Mouse (Mus musculus) forebrain, postnatal 0 days (tissue): ENCODE results near the gene Pex26. TPM values are rescaled to one million over a fixed set of nuclear protein-coding genes. Genes with fewer than 3 reads are reported as not detected.

Experiments
- ATAC-seq: fragments of 200-750 bp; cut with Nextera tagmentation; 2 replicates; pipeline ENCODE4 v1.8.0; 2017; ENCODE audit warnings: mild to moderate bottlenecking, moderate library complexity
- DNase-seq: peaks from one replicate; pipeline ENCODE4 v3.0.0-alpha.2; 2015
- H3K27ac ChIP-seq: fragments of 300-500 bp; sonication (generic); 2 replicates; pipeline ENCODE4 v1.5.1; 2014; ENCODE audit warnings: low read depth, mild to moderate bottlenecking, antibody characterized with exemption, low read length, moderate library complexity, mixed read lengths
- H3K27me3 ChIP-seq: fragments of 300-500 bp; sonication (generic); 2 replicates; pipeline ENCODE4 v1.6.1; 2014; ENCODE audit warnings: mild to moderate bottlenecking, low read length, mixed read lengths; ENCODE audit not compliant: insufficient read depth
- H3K36me3 ChIP-seq: fragments of 300-500 bp; sonication (generic); 2 replicates; pipeline ENCODE4 v1.6.1; 2014; ENCODE audit warnings: mild to moderate bottlenecking, moderate library complexity; ENCODE audit not compliant: insufficient read depth
- H3K4me1 ChIP-seq: fragments of 300-500 bp; sonication (generic); 2 replicates; pipeline ENCODE4 v1.6.1; 2014; ENCODE audit warnings: antibody characterized with exemption; ENCODE audit not compliant: insufficient read depth
- H3K4me2 ChIP-seq: fragments of 300-500 bp; sonication (generic); 2 replicates; pipeline ENCODE4 v1.6.1; 2014; ENCODE audit warnings: low read depth, mild to moderate bottlenecking, moderate library complexity
- H3K4me3 ChIP-seq: fragments of 300-500 bp; sonication (generic); 2 replicates; pipeline ENCODE4 v1.5.1; 2014; ENCODE audit warnings: low read depth, low read length, mixed read lengths
- H3K9ac ChIP-seq: fragments of 300-500 bp; sonication (generic); 2 replicates; pipeline ENCODE4 v1.6.1; 2014; ENCODE audit warnings: mild to moderate bottlenecking
- H3K9me3 ChIP-seq: fragments of 300-500 bp; sonication (generic); 2 replicates; pipeline ENCODE4 v1.6.1; 2016; ENCODE audit warnings: low read length
- CTCF ChIP-seq: sonication (generic); IDR thresholded peaks from 2 replicates; pipeline ENCODE4 v1.5.1; 2016; ENCODE audit warnings: antibody characterized with exemption, control low read depth, low read depth
- WGBS: fragments of 180-500 bp; shearing (Covaris S2); extraction: QIAGEN DNeasy Blood & Tissue Kit; methylation state at CpG from one replicate; pipeline ENCODE4 v1.1.7; 2014; 5-methylcytosine and 5-hydroxymethylcytosine counted together
- polyA plus RNA-seq: library from polyadenylated mRNA; unstranded; fragments of >200 nt; fragmentation: Nextera tagmentation; extraction: Ambion mirVana; gene quantifications from 2 replicates; pipeline ENCODE4 v1.2.1, GENCODE M21; 2015
- total RNA-seq: library from RNA; depleted of rRNA; stranded (reverse); fragments of >200 nt; gene quantifications from 2 replicates; pipeline ENCODE4 v1.2.3, GENCODE M21; 2014

Gene Pex26
- total and polyA plus RNA-seq, 2 experiments from 2014 or later: 12.3 to 31.0 TPM

- 55% methylated on average over 6 of the region's 6 CpGs for WGBS
- no peaks in the 10 kb centered on the region for H3K36me3 ChIP-seq
- no peak overlapping the region for H3K27ac ChIP-seq
- DNase-seq: no peak
- no peak overlapping the region for H3K4me2 ChIP-seq
- no peak for ATAC-seq
- H3K9me3 ChIP-seq: no peaks in the 10 kb centered on the region
- TF ChIP-seq CTCF: no peak
- no peaks in the 10 kb centered on the region for H3K4me1 ChIP-seq
- no peak overlapping the region for H3K4me3 ChIP-seq
- no peak overlapping the region for H3K9ac ChIP-seq
- H3K27me3 ChIP-seq: no peaks in the 10 kb centered on the region
Measured at GRCm38 (mm10) chr6:121151732-121152131, 31.7 kb upstream of the Pex26 start.

- Histone ChIP-seq H3K9me3 (no peaks in the 10 kb centered on the region), H3K4me3 (no peak overlapping the region), H3K9ac (no peak overlapping the region), H3K27me3 (no peaks in the 10 kb centered on the region), H3K4me1 (no peaks in the 10 kb centered on the region), H3K4me2 (no peak overlapping the region), H3K27ac (no peak overlapping the region), H3K36me3 (no peaks in the 10 kb centered on the region)
- 84% methylated on average over 8 of the region's 8 CpGs for WGBS
- no peak for DNase-seq
- TF ChIP-seq CTCF: no peak
- no peak for ATAC-seq
Measured at GRCm38 (mm10) chr6:121153177-121153576, 30.3 kb upstream of the Pex26 start.

GRCm38 (mm10) chr6:121154451-121155300 is 28.8 kb upstream of the Pex26 start:
- peak; percentile 78 for DNase-seq
- peak overlapping the region; percentile 68 for H3K27ac ChIP-seq
- H3K27me3 ChIP-seq: no peaks in the 10 kb centered on the region
- H3K36me3 ChIP-seq: no peaks in the 10 kb centered on the region
- no peak overlapping the region for H3K4me3 ChIP-seq
- no peaks in the 10 kb centered on the region for H3K4me1 ChIP-seq
- no peak for TF ChIP-seq CTCF
- H3K4me2 ChIP-seq: no peak overlapping the region
- 68% methylated on average over 16 of the region's 16 CpGs for WGBS
- no peaks in the 10 kb centered on the region for H3K9me3 ChIP-seq
- peak; percentile 81 for ATAC-seq
- H3K9ac ChIP-seq: no peak overlapping the region

- TF ChIP-seq CTCF: no peak
- Histone ChIP-seq H3K4me1 (no peaks in the 10 kb centered on the region), H3K27ac (no peak overlapping the region; the same call in 1 of the 2 replicates), H3K27me3 (no peaks in the 10 kb centered on the region), H3K4me2 (no peak overlapping the region), H3K4me3 (no peak overlapping the region), H3K9ac (no peak overlapping the region), H3K9me3 (no peaks in the 10 kb centered on the region), H3K36me3 (no peaks in the 10 kb centered on the region)
- DNase-seq (no peak), ATAC-seq (no peak)
- WGBS: 80% methylated on average over 2 of the region's 2 CpGs
Measured at GRCm38 (mm10) chr6:121156030-121156429, 27.4 kb upstream of the Pex26 start.

- WGBS: 94% methylated on average over 5 of the region's 5 CpGs
- ATAC-seq (no peak), DNase-seq (no peak)
- Histone ChIP-seq H3K27me3 (no peaks in the 10 kb centered on the region), H3K27ac (no peak overlapping the region), H3K4me2 (no peak overlapping the region), H3K9me3 (no peaks in the 10 kb centered on the region), H3K36me3 (no peaks in the 10 kb centered on the region), H3K4me3 (no peak overlapping the region), H3K4me1 (no peaks in the 10 kb centered on the region), H3K9ac (no peak overlapping the region)
- TF ChIP-seq CTCF: no peak
Measured at GRCm38 (mm10) chr6:121159616-121160015, 23.9 kb upstream of the Pex26 start.

GRCm38 (mm10) chr6:121160126-121160525 is 23.3 kb upstream of the Pex26 start:
- ATAC-seq (no peak), DNase-seq (no peak)
- no peak overlapping the region for H3K27ac ChIP-seq
- H3K9me3 ChIP-seq: no peaks in the 10 kb centered on the region
- no peaks in the 10 kb centered on the region for H3K27me3 ChIP-seq
- TF ChIP-seq CTCF: no peak
- no peak overlapping the region for H3K4me2 ChIP-seq
- H3K4me1 ChIP-seq: no peaks in the 10 kb centered on the region
- H3K36me3 ChIP-seq: no peaks in the 10 kb centered on the region
- 71% methylated on average over 6 of the region's 6 CpGs for WGBS
- no peak overlapping the region for H3K9ac ChIP-seq
- H3K4me3 ChIP-seq: no peak overlapping the region

GRCm38 (mm10) chr6:121162616-121163015 is 20.9 kb upstream of the Pex26 start:
- Histone ChIP-seq H3K4me2 (no peak overlapping the region), H3K27me3 (no peaks in the 10 kb centered on the region), H3K27ac (no peak overlapping the region), H3K4me1 (no peaks in the 10 kb centered on the region), H3K4me3 (no peak overlapping the region), H3K9ac (no peak overlapping the region), H3K36me3 (no peaks in the 10 kb centered on the region), H3K9me3 (no peaks in the 10 kb centered on the region)
- no peak for TF ChIP-seq CTCF
- ATAC-seq (no peak), DNase-seq (no peak)
- WGBS: 92% methylated on average over 12 of the region's 12 CpGs
